Mouse (Mus musculus) liver, embryonic 14.5 days (tissue): ENCODE measurements around the gene Brsk1.

Experiments
- CTCF ChIP-seq: IDR thresholded peaks from 2 replicates; pipeline ENCODE4 v1.5.1; 2016; ENCODE audit warnings: antibody characterized with exemption, low read depth, control low read depth
- EP300 ChIP-seq: IDR thresholded peaks from 2 replicates; pipeline ENCODE4 v1.6.1; 2016; ENCODE audit warnings: antibody characterized with exemption, low read depth

- TF ChIP-seq CTCF = no peak
- TF ChIP-seq EP300 = no peak
These were observed 48.7 kb downstream of the Brsk1 start for GRCm38 (mm10) chr7:4739041-4739543.
